Mouse (Mus musculus): ENCODE measurements around the gene Ifi214.
"Not testable (repeated sequence)": the region's sequence is repeated elsewhere in the genome, so short reads cannot be mapped to it uniquely, and the experiment has no call there.

GRCm38 (mm10) chr1:173510595-173510994 is 25.2 kb downstream of the Ifi214 start:
- not testable (repeated sequence) for TF ChIP-seq CTCF (IDR thresholded peaks at IDR 0.05; ENCODE audit: control insufficient read depth, insufficient read depth, low read length); POLR2A (IDR thresholded peaks at IDR 0.05; ENCODE audit: borderline replicate concordance, control insufficient read depth, low read depth, low read length)
